Mouse (Mus musculus) embryonic facial prominence, embryonic 13.5 days (tissue): Measurements from ENCODE around the gene Gm11020. TPM values are rescaled to one million over a fixed set of nuclear protein-coding genes. Genes with fewer than 3 reads are reported as not detected.
A peak's percentile ranks its signal among the peaks of the same experiment; 100 is the strongest.

ENCODE experiments used
- ATAC-seq: fragments of 200-750 bp; cut with Nextera tagmentation; 2 replicates; pipeline ENCODE4 v1.8.0; 2017; ENCODE audit warnings: low read depth; ENCODE audit not compliant: insufficient number of reproducible peaks, insufficient read depth, low FRiP score, low TSS enrichment
- H3K27ac ChIP-seq: fragments of 300-500 bp; sonication (generic); 2 replicates; pipeline ENCODE4 v1.5.1; 2015; ENCODE audit warnings: moderate library complexity, mild to moderate bottlenecking, inconsistent platforms
- H3K27me3 ChIP-seq: fragments of 300-500 bp; sonication (generic); 2 replicates; pipeline ENCODE4 v1.6.1; 2015; ENCODE audit warnings: mild to moderate bottlenecking, inconsistent platforms
- H3K36me3 ChIP-seq: fragments of 300-500 bp; sonication (generic); 2 replicates; pipeline ENCODE4 v1.6.1; 2015; ENCODE audit warnings: mild to moderate bottlenecking, inconsistent platforms
- H3K4me1 ChIP-seq: fragments of 300-500 bp; sonication (generic); 2 replicates; pipeline ENCODE4 v1.6.1; 2015; ENCODE audit warnings: inconsistent platforms
- H3K4me2 ChIP-seq: fragments of 300-500 bp; sonication (generic); 2 replicates; pipeline ENCODE4 v1.6.1; 2015; ENCODE audit warnings: moderate library complexity, mild to moderate bottlenecking, inconsistent platforms
- H3K4me3 ChIP-seq: fragments of 300-500 bp; sonication (generic); 2 replicates; pipeline ENCODE4 v1.5.1; 2015; ENCODE audit warnings: mild to moderate bottlenecking, inconsistent platforms
- H3K9ac ChIP-seq: fragments of 300-500 bp; sonication (generic); 2 replicates; pipeline ENCODE4 v1.6.1; 2015; ENCODE audit warnings: mild to moderate bottlenecking, inconsistent platforms
- H3K9me3 ChIP-seq: fragments of 300-500 bp; sonication (generic); 2 replicates; pipeline ENCODE4 v1.6.1; 2016; ENCODE audit warnings: inconsistent platforms
- WGBS: fragments of 180-500 bp; shearing (Covaris S2); methylation state at CpG from one replicate; pipeline ENCODE4 v1.1.7; 2015; ENCODE audit warnings: mixed read lengths; 5-methylcytosine and 5-hydroxymethylcytosine counted together
- polyA plus RNA-seq: library from polyadenylated mRNA; unstranded; fragments of >200 nt; fragmentation: Nextera tagmentation; extraction: Ambion mirVana; gene quantifications from 2 replicates; pipeline ENCODE4 v1.2.1, GENCODE M21; 2015

The Gm11020 gene
- polyA plus RNA-seq, 1 experiment from 2014 or later = not detected

DNA sequence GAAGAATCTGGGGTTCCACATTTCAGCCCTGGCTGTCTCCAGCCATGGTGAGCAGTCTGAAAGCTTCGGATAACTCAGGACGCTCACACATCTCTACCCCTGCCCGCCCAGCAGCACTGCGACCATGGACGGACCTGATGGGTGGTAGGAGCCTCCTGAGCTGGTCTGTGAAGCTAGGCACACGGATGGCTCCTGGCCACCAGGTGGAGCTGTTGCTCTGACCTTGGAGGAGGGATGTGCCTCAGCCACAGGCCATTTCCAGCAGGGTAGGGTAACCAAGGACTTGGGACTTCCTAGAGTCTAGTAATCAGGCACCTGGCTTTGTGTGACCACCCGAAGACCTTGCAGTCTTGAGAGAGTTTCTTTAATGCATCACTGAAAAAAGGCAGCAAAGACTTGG is 22.6 kb downstream of the Gm11020 start:
- H3K27ac ChIP-seq = no peak overlapping the region
- H3K4me3 ChIP-seq = no peak overlapping the region
- H3K27me3 ChIP-seq = no peaks in the 10 kb centered on the region
- no peaks in the 10 kb centered on the region for H3K9me3 ChIP-seq
- H3K4me1 ChIP-seq = peaks cover 21% of the 10 kb centered on the region
- H3K36me3 ChIP-seq = peaks cover 40% of the 10 kb centered on the region
- no peak for ATAC-seq
- H3K4me2 ChIP-seq = no peak overlapping the region
- WGBS = 10% methylated on average over 7 of the region's 7 CpGs
- H3K9ac ChIP-seq = no peak overlapping the region

DNA sequence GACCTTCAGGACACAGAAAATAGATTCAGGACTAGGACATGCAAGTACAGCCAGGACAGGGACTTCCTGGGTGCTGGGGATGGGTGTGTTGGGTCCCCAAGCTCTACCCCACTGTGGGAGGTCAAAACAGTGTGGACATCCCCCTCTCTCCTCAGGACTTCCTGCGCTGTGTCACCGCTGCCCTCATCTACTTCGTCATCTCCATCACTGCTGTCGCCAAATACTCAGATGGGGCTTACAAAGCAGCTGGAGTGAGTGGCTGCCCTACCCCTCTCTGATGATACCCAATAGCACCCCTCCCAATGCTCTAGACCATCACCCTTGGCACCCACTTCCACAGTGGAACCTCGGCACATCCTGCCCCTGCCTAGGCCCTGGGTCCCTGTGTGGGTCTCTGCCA is 23.3 kb downstream of the Gm11020 start:
- no peak overlapping the region for H3K9ac ChIP-seq
- no peak overlapping the region for H3K4me3 ChIP-seq
- no peak for ATAC-seq
- H3K4me1 ChIP-seq = peaks cover 18% of the 10 kb centered on the region
- no peaks in the 10 kb centered on the region for H3K27me3 ChIP-seq
- 89% methylated on average over 5 of the region's 5 CpGs for WGBS
- H3K9me3 ChIP-seq = no peaks in the 10 kb centered on the region
- H3K36me3 ChIP-seq = peaks cover 40% of the 10 kb centered on the region
- no peak overlapping the region for H3K4me2 ChIP-seq
- no peak overlapping the region for H3K27ac ChIP-seq

DNA sequence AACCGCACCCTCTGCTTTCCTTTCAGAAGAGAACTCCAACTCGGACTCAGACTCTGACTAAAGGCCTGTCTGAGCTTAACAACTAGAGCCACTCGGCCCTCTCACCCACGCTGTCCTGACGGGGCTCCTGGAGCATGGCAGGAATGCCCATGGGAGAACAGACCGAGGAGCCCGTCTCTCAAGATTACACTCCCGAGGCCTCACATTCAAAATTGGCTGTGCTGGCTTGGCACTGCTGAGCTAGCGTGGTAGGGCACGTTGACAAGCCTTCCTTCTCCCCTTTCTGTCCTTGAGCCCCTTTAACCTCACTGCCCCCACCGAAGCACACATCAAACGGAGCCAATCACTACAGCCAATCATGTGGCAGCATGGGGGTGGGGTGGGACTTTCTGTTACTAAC is 25.3 kb downstream of the Gm11020 start:
- H3K27ac ChIP-seq = no peak overlapping the region
- H3K4me3 ChIP-seq = no peak overlapping the region
- no peaks in the 10 kb centered on the region for H3K9me3 ChIP-seq
- no peak overlapping the region for H3K9ac ChIP-seq
- H3K4me1 ChIP-seq = peaks cover 13% of the 10 kb centered on the region
- no peak overlapping the region for H3K4me2 ChIP-seq
- peaks cover 46% of the 10 kb centered on the region for H3K36me3 ChIP-seq
- no peak for ATAC-seq
- H3K27me3 ChIP-seq = no peaks in the 10 kb centered on the region
- whole genome bisulfite sequencing = 63% methylated on average over 12 of the region's 12 CpGs

DNA sequence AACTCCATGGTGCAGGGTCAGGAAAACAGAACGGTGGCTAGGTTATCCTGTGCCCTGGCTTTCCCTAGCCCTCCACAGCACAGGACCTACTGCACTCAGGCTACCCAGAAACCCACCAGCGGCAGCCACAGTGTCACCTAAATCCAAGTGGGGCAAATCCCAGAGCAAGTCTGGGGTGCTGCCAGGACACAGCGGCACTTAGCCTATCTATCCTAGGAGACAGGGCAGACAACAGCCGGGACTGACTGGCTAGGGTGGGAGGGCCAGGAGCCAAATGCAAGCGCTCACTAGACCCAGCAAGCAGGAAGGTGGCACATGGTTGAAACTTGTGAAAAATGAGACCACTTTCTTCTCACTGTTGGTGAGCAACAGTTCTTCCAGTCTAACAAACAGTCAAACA is 27.6 kb downstream of the Gm11020 start:
- Histone ChIP-seq H3K27me3 (no peaks in the 10 kb centered on the region), H3K36me3 (peaks cover 51% of the 10 kb centered on the region), H3K4me2 (no peak overlapping the region), H3K4me1 (no peaks in the 10 kb centered on the region), H3K9me3 (no peaks in the 10 kb centered on the region), H3K27ac (no peak overlapping the region), H3K4me3 (no peak overlapping the region), H3K9ac (no peak overlapping the region)
- WGBS = 82% methylated on average over 5 of the region's 5 CpGs
- ATAC-seq = no peak

DNA sequence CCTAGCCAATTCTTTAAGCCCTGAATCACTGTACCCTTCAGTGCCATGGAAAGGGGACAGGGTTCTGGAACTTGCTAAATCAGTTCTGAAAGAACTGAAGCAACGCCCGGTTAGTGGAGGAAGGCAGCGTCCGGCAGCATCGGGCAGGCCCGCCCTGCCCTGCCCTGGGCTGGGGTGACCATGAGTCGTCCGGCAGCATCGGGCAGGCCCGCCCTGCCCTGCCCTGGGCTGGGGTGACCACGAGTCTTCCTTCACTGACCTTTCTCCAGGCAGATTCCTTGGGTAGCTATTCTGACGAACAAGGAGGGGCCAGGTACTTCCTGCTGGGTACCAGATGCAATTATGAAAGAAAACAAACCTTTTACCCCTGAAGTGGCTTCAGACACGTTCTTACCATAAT is 28.7 kb downstream of the Gm11020 start:
- H3K9me3 ChIP-seq = no peaks in the 10 kb centered on the region

DNA sequence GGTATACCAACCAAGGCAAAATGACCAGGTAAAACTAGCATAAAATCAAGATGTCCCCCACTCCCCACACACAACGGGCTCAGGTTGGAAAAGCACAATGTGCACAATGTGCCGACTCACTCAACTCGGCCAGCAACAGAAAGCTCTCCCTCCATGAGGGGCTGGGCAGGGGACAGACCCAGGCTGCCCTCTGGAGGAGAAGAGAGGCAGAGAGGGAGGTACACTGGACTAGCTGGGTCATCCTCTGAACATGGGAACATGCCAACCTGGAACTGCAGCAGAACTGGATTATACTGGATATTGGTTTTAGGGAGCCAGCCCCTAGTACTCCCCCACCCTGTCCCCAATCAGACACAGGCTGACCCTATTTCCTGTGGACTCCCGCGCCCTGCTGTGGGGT is 31.8 kb downstream of the Gm11020 start:
- peaks cover 41% of the 10 kb centered on the region for H3K36me3 ChIP-seq
- H3K9me3 ChIP-seq = no peaks in the 10 kb centered on the region
- no peaks in the 10 kb centered on the region for H3K4me1 ChIP-seq
- no peak overlapping the region for H3K9ac ChIP-seq
- WGBS = 55% methylated on average over 5 of the region's 5 CpGs
- H3K27me3 ChIP-seq = no peaks in the 10 kb centered on the region
- H3K4me3 ChIP-seq = no peak overlapping the region
- no peak overlapping the region for H3K27ac ChIP-seq
- no peak overlapping the region for H3K4me2 ChIP-seq
- ATAC-seq = no peak

More for the DNA sequence above, 28.7 kb downstream of the Gm11020 start:
- no peak overlapping the region for H3K4me3 ChIP-seq
- ATAC-seq = no peak
- 75% methylated on average over 13 of the region's 13 CpGs for WGBS
- H3K4me1 ChIP-seq = no peaks in the 10 kb centered on the region
- H3K36me3 ChIP-seq = peaks cover 53% of the 10 kb centered on the region
- no peak overlapping the region for H3K27ac ChIP-seq
- no peaks in the 10 kb centered on the region for H3K27me3 ChIP-seq
- no peak overlapping the region for H3K4me2 ChIP-seq
- no peak overlapping the region for H3K9ac ChIP-seq

DNA sequence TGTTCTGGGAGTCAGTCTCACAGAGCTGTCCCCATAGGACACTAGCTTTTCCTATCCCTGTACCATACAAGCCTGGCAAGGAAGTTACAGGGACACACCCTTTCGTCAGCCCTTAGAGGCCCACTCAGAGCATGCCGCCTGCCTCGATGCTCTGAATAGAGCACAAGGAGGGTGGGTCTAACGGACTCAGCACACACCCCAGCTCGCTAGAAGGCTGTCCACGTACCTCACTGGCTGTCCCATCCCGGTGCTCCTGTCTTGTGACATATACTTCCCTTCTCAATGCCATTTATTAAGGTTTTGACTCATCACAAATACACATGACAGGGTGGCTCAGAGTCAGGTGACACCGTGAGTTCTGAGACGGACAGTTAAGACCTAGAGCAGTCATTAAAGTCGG is 33.1 kb downstream of the Gm11020 start:
- ATAC-seq = no peak; the same call in 1 of the 2 replicates
- 92% methylated on average over 10 of the region's 10 CpGs for WGBS

DNA sequence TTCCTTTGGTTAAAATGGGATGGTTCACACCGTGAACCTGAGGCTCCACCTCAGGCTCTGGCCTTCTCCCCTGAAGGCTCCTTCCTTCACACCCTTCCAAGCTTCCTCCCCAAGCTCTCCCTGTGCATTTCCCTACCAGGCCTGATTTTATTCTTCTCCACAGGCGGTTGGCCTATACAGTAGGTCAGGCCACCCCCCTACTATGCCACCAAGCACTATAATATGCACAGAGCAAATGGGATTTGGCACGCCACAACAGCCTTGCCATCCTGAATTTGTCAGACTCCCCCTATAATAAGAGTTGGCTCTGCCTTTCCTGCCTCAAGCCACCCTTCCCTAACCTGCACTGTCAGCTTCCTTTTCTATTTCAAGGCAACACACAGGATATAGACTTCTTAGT is 37.3 kb downstream of the Gm11020 start:
- Histone ChIP-seq H3K4me1 (peaks cover 9% of the 10 kb centered on the region; the same call in 1 of the 2 replicates), H3K4me3 (no peak overlapping the region), H3K27ac (no peak overlapping the region), H3K36me3 (peaks cover 30% of the 10 kb centered on the region), H3K9ac (no peak overlapping the region), H3K9me3 (no peaks in the 10 kb centered on the region), H3K27me3 (no peaks in the 10 kb centered on the region), H3K4me2 (no peak overlapping the region)
- 86% methylated on average over 3 of the region's 3 CpGs for WGBS
- no peak for ATAC-seq

More for the DNA sequence above, 33.1 kb downstream of the Gm11020 start:
- Histone ChIP-seq H3K4me1 (peaks cover 2% of the 10 kb centered on the region; the same call in 1 of the 2 replicates), H3K36me3 (peaks cover 41% of the 10 kb centered on the region), H3K4me2 (no peak overlapping the region), H3K27ac (no peak overlapping the region), H3K4me3 (no peak overlapping the region), H3K9ac (no peak overlapping the region), H3K27me3 (no peaks in the 10 kb centered on the region), H3K9me3 (no peaks in the 10 kb centered on the region)

DNA sequence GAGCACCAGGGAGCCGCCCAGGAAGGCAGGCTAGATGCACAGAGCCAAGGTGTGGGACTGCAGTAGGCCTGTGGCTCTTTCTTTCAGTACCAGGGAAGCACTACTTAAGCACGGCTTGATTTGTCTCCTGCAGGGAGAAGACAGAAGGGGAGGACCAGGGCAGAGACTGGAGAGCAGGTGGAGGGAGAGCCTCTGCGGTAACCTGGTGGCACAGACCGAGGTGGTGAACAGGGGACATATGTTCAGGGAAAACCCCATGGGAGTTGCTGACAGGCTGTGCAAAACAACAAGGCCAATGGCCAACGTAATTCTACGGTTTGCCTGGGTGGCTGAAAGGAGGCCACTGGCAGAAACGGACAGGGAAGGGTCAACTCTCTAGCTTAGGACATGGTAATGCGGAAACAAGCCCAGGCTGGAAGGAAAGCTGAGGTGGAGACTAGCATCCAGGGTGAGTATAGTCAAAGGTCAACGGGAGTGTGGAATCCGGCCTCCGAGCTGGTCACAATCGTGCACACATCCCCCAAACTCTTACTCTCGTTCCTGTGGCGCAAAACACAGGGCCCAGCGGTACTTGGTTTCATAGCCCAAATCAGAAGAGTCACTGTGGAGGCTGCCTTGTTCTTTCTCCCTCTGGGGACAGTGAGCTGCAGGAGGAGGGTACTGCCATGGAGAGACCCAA is 38.5 kb downstream of the Gm11020 start:
- H3K9me3 ChIP-seq = no peaks in the 10 kb centered on the region
- peaks cover 9% of the 10 kb centered on the region; the same call in 1 of the 2 replicates for H3K4me1 ChIP-seq
- 0 out of 2 replicates have a peak overlapping the region, but pooled peaks have one; percentile 17 for H3K9ac ChIP-seq
- H3K4me3 ChIP-seq = no peak overlapping the region
- H3K27ac ChIP-seq = no peak overlapping the region; the same call in 1 of the 2 replicates
- peaks cover 18% of the 10 kb centered on the region for H3K36me3 ChIP-seq
- H3K4me2 ChIP-seq = no peak overlapping the region
- 70% methylated on average over 15 of the region's 15 CpGs for WGBS
- H3K27me3 ChIP-seq = no peaks in the 10 kb centered on the region
- no peak for ATAC-seq

DNA sequence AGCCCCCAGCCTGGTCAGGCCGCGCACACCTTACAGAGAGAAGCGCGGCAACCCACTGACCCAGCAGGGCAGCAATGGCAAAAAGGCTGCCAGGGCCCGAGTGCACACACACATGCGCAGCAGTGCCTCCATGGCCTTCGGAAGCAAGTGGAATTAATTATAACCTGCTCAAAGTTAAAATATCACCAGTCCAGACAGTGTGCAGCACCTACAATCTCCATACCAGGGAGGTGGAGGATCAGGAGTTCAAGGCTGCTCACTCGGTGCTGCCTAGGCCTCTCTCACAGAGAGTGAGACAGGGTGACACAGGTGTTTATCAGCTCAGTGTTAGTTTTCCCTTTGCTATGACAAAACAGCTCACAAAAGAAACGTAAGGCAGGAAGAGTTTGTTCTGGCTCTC is 44.3 kb downstream of the Gm11020 start:
- WGBS = 85% methylated on average over 9 of the region's 9 CpGs

DNA sequence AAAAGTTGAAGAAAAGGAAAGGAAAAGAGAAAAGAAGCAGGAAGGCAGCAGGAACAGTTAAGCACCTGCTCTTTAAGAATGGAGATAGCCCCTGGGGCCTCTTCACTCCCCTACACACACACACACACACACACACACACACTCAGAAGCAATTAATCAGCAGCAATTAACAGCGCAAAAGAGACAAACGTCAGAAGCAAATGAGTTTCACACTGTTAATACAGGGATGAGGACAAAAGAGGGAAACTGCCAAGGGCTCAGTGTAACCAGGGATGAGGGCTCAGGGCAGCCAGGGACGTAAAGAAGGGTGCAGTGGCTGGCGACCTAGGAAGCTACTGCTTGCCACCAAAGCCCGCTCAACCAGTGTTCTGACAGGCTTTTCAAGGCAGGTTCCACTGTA is 46.0 kb downstream of the Gm11020 start:
- H3K9ac ChIP-seq = no peak overlapping the region
- ATAC-seq = no peak
- peaks cover 23% of the 10 kb centered on the region for H3K4me1 ChIP-seq
- no peak overlapping the region for H3K4me2 ChIP-seq
- no peak overlapping the region for H3K4me3 ChIP-seq
- H3K27ac ChIP-seq = no peak overlapping the region
- 0 out of 2 replicates have a peak, but pooled peaks cover 3% of the 10 kb centered on the region for H3K36me3 ChIP-seq
- H3K27me3 ChIP-seq = no peaks in the 10 kb centered on the region; the same call in 1 of the 2 replicates
- WGBS = 54% methylated on average over 5 of the region's 5 CpGs
- no peaks in the 10 kb centered on the region for H3K9me3 ChIP-seq

More for the DNA sequence above, 44.3 kb downstream of the Gm11020 start:
- Histone ChIP-seq H3K4me1 (peaks cover 23% of the 10 kb centered on the region), H3K27me3 (no peaks in the 10 kb centered on the region; the same call in 1 of the 2 replicates), H3K36me3 (no peaks in the 10 kb centered on the region), H3K9me3 (no peaks in the 10 kb centered on the region), H3K9ac (no peak overlapping the region), H3K4me3 (no peak overlapping the region), H3K4me2 (no peak overlapping the region), H3K27ac (no peak overlapping the region)
- ATAC-seq = no peak

DNA sequence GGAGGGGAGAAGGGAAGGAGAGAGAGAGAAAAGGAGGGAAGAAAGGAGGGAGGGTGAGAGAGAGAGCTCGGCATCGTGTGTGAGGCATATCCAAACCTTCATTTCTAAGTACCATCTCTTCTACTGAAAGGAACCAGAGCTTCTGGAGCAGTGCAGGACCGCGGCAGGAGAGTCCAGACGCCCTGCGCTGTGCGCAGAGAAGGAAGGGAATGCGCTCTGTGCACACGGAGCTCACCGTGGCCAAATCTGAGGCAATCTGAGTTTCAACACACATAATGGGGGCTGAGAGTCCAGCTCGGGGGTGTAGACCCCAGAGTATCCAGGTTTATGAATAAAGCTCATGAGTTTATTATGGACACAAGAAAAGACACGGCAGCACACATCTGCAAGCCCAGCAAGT is 48.2 kb downstream of the Gm11020 start:
- no peak overlapping the region for H3K4me2 ChIP-seq
- no peak overlapping the region for H3K27ac ChIP-seq
- 76% methylated on average over 12 of the region's 12 CpGs for WGBS
- H3K9me3 ChIP-seq = no peaks in the 10 kb centered on the region
- ATAC-seq = no peak
- no peaks in the 10 kb centered on the region; the same call in 1 of the 2 replicates for H3K27me3 ChIP-seq
- no peak overlapping the region for H3K4me3 ChIP-seq
- peaks cover 25% of the 10 kb centered on the region for H3K4me1 ChIP-seq
- H3K36me3 ChIP-seq = 0 out of 2 replicates have a peak, but pooled peaks cover 3% of the 10 kb centered on the region
- H3K9ac ChIP-seq = no peak overlapping the region
